Mouse (Mus musculus) cerebellum, adult (tissue): ENCODE results near the gene Tmem136.

Experiments used
- ATAC-seq: cut with Nextera tagmentation; 2 replicates; pipeline ENCODE4 v1.9.2; 2017; ENCODE audit warnings: mild to moderate bottlenecking, moderate library complexity, mixed read lengths; ENCODE audit not compliant: insufficient number of reproducible peaks, low FRiP score, low TSS enrichment

Gene Tmem136

DNA sequence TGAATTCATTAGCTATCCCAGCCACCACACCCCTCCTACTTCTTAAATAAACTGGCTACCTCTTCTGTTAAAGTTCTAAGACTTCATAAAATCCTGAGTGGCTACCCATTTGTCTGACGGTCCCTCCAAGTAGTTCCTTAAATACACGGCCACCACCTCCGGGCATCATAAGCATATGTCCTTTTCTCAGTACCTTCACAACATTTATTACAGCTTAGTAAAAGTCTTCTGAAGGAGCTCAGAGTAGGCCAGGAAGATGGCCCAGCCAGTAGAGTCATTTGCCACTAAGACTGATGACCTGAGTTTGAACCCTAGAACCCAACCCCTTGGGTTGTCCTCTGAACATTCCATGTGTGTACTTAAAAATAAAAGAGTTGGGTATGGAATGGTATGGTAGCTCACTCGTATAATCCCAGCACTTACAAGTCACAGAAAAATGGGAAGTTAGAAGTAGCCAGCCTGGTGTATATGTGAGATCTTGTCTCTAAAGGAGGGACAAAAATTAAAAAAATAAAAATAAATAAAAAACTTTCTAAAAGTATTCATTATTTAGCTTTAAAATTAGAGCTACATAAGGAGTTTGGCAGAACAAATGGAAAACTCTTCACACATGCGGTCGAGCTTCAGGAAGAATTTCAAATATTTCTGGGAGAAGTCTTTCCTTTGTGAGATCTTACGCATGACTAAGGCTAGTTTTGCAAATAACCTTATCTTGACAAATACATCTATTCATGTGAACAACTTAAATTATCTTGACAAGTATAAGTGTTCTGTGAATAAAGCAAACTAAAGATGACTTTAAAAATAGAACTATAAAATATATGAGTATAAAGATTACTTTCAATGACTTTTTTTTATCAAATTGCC lies 31.6 kb downstream of the Tmem136 start:
- ATAC-seq: no peak

DNA sequence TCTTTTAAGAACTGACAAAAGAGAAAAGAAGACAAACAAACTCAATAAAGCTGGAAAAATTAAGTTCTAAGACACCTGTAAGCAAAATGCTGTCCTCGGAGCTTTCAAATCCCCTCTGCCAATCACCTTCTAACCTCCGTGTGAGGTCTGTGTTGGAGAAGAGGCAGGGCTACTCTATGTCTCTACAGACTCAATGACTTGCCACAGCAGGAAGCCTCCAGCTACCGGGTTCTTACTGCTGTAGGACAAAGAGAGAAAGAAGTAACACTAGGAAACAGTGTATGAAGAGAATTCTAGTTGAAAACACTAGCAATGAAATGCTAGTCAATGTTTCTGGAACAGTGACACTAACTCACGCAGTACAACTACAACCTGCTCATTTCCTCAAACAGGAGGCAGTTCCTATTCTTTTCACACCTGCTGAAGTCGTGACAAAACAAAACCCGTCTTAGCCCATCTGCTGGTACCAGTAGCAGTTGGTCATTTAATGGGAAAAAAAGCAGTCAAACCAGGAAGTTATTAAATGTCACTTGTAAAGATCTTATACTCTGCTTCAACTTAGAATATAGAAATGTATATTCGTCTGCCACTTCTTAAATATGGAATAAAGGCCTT lies 32.8 kb downstream of the Tmem136 start:
- no peak for ATAC-seq

- ATAC-seq: no peak
Measured at GRCm38 (mm10) chr9:43078711-43079110, 37.7 kb downstream of the Tmem136 start.

DNA sequence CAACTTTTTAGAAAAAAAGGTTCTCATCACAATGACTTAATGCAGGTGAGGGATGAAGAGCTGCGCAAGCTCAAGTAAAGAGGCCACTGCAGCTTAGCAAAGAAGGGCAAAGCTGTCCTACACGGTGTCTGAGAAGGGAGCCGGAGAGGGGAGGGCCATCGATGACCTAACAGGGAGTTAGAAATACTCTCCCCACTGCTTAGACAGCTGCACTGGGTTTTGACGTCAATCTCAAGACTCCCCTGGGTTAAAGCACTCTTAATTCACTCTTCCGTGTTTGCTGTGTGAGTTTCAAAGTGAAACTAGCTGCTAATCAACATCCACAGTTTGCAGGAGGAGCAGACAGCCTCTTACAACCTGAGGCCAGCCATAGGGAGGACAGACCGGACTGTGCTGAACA lies 40.2 kb downstream of the Tmem136 start:
- ATAC-seq: no peak

DNA sequence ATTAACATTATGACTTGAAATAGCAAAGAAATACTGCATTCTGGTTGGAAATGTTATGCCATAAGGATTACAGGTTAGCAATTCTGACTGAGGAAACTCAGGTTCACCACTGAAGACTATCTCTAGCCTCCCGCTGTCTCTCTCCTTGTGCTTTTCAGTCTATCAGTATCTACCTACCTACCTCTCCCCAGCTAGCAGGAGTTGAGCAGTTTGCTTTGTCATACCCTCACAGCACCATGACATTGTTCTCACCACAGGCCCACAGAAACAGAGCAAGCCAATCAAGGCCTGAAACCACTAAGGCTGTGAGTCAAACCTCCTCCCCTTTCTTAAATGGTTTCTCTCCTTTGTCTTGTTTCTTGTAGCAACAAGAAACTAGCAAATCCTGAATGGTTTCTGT lies 41.8 kb downstream of the Tmem136 start:
- ATAC-seq: no peak

GRCm38 (mm10) chr9:43071741-43072140 lies 44.6 kb downstream of the Tmem136 start:
- no peak for ATAC-seq

DNA sequence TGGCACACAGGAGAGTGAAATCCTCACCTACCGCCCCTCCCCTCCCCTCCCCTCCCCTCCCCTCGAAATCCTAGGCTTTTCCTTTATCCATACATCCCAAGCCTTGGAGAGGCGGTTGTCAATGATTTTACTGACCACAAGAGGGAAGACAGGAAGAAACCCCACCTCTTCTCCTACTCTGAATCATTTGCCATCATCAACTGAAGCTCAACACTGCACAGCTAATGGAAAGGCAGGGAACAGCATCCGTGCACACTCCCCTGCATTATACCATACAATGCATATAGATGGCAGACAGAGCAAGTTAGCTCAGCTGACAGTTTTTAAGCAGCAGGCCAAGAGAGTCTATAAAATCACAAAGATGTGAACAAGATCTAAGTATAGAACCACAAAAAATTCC lies 45.2 kb downstream of the Tmem136 start:
- no peak for ATAC-seq

- no peak for ATAC-seq
Measured at GRCm38 (mm10) chr9:43070566-43070965, 45.8 kb downstream of the Tmem136 start.

- ATAC-seq: no peak
Measured at GRCm38 (mm10) chr9:43070153-43070552, 46.2 kb downstream of the Tmem136 start.

- no peak for ATAC-seq
Measured at GRCm38 (mm10) chr9:43067896-43068295, 48.5 kb downstream of the Tmem136 start.

GRCm38 (mm10) chr9:43065231-43065630 lies 51.1 kb downstream of the Tmem136 start:
- ATAC-seq: no peak

DNA sequence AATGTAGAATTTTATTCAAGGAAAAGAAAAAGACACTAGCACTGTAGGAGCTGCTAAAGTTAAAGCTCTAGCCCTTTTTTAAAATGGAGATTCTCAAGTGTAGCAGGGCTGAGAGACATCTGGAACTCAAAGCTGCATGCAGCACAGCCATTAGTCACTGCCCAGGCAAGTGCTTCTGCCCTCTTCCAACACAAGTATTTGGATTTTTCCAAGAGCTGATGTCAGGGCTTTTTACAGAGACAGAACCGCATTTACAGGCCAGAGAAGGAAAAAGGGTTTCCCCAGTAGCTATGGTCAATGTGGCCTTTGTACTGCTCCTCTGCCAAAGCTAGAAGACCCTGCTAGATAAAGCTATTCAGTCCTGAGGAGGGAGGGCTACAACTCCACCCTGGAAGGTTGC lies 54.8 kb downstream of the Tmem136 start:
- ATAC-seq: no peak
